Mouse (Mus musculus) G1E (cell line): ENCODE measurements around the gene Fkbp8.

Source experiments
- CTCF ChIP-seq: IDR thresholded peaks from 2 replicates; pipeline ENCODE4 v1.5.1; 2012; ENCODE audit warnings: low read depth, low read length, inconsistent platforms, mixed read lengths
- POLR2AphosphoS5 ChIP-seq: IDR thresholded peaks from 2 replicates; pipeline ENCODE4 v1.6.1; 2012; ENCODE audit warnings: low read depth, low read length, inconsistent platforms; ENCODE audit not compliant: insufficient replicate concordance

GRCm38 (mm10) chr8:70495001-70495770, 32.3 kb upstream of the Fkbp8 start:
- TF ChIP-seq CTCF (no peak), POLR2AphosphoS5 (no peak)
